Mouse (Mus musculus) layer of hippocampus, adult 8-10 months (tissue): ENCODE measurements around the gene Vmn1r121. TPM values are rescaled to one million over a fixed set of nuclear protein-coding genes. Genes with fewer than 3 reads are reported as not detected.
"Not testable (repeated sequence)": the region's sequence is repeated elsewhere in the genome, so short reads cannot be mapped to it uniquely, and the experiment has no call there.

Experiments used
- DNase-seq, 2 experiments: peaks; one replicate each; pipeline ENCODE4 v3.0.0; 2022; ENCODE audit warnings: low spot score in 2 of 2
- total RNA-seq, 4 experiments: library from RNA; stranded (reverse); gene quantifications; 2 replicates each; pipeline ENCODE4 v1.2.4; 2022

Gene Vmn1r121
- total RNA-seq, result not detected

- DNase-seq, result not testable (repeated sequence)
These were observed at the start of gene Vmn1r121 for GRCm38 (mm10) chr7:21098413-21098812. Gene Vmn1r121 (minus strand): TSS chr7:21098513.

- DNase-seq, result not testable (repeated sequence)
These were observed 35.7 kb upstream of the Vmn1r121 start, which contains the start of gene Vmn1r122 for GRCm38 (mm10) chr7:21134028-21134427. Gene Vmn1r122 (minus strand): TSS chr7:21134128.

- DNase-seq, result not testable (repeated sequence)
These were observed 44.6 kb downstream of the Vmn1r121 start, which contains the start of gene Vmn1r120 for GRCm38 (mm10) chr7:21053684-21054083. Gene Vmn1r120 (minus strand): TSS chr7:21053784.

Other genes starting within 250 kb of the Vmn1r121 start
- gene Vmn1r116, start 226.3 kb downstream of the Vmn1r121 start, total RNA-seq, result not detected
- gene Vmn1r117, start 214.4 kb downstream of the Vmn1r121 start, total RNA-seq, result not detected
- gene Vmn1r118, start 186.2 kb downstream of the Vmn1r121 start, total RNA-seq, result not detected
- not detected for gene Vmn1r119, start 86.1 kb downstream of the Vmn1r121 start, total RNA-seq
- gene Vmn1r120, start 44.7 kb downstream of the Vmn1r121 start, total RNA-seq, result not detected
- gene Vmn1r122, start 35.6 kb upstream of the Vmn1r121 start, total RNA-seq, result not detected
- gene Vmn1r123, start 63.7 kb upstream of the Vmn1r121 start, total RNA-seq, result not detected
- not detected for gene Gm5157, start 91.9 kb upstream of the Vmn1r121 start, total RNA-seq
- not detected for gene Vmn1r124, start 162.1 kb upstream of the Vmn1r121 start, total RNA-seq
- gene Vmn1r125, start 173.7 kb upstream of the Vmn1r121 start, total RNA-seq, result not detected
- not detected for gene Vmn1r126, start 203.0 kb upstream of the Vmn1r121 start, total RNA-seq
- not detected for gene Vmn1r127, start 221.3 kb upstream of the Vmn1r121 start, total RNA-seq